Mouse (Mus musculus) fibroblast of lung, adult 2 months (primary cell): ENCODE results near the gene Creb3l4.
"Not testable (repeated sequence)": the region's sequence is repeated elsewhere in the genome, so short reads cannot be mapped to it uniquely, and the experiment has no call there.

Experiments used
- DNase-seq: peaks from one replicate; pipeline ENCODE4 v3.0.0-alpha.2; 2011; ENCODE audit warnings: low read depth

The Creb3l4 gene

GRCm38 (mm10) chr3:90242984-90243775 lies at the start of gene Creb3l4:
Gene Creb3l4, minus strand, starts transcription at chr3:90243512.
- no peak for DNase-seq

DNA sequence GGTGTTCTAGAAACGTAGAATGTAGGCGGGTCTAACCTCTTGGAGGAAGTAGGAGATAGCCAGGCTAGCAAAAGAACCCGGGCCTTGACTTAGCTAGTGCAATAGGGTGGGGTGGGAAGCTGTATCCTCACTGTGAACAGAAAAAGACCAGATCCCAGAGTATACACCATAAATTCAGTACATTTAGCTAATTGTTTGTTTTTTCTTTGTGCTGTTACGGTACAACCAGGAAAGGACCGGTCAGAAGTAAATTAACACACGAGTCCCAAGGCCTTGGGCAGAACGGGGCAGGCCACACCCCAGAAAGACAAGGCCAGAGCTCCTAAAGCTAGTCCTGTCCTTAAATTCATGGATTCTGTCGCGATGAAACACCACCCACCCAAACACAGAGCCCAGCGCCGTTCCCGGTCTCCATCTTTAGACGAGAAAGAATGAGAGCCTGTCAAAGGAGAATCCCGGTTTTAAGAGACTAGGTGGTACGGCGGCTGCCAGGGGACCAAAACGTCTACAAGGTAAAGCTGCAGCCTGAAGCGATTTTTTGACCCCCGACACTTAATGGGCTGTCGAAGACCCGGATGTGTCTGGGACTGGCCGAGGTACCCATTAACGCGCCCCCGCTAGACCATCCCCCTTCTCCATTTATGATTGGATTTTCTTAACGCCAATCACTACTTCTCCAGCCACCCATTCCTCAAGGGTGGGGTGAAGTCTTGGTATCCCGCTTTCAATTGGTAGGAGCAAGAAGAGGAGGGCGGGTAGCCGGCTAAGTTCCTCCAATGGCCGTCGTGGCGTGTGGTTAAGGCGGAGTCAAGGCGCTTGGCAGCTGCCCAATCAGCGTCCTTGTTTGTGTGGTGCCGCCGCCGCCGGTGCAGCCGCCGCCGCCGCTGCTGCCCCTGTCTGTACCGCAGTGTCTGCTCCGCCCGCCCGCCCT lies 49.3 kb upstream of the Creb3l4 start, which contains the start of gene Gatad2b:
TSS of gene Gatad2b (plus strand) at position 834 of the 931 bp plus-strand sequence.
- DNase-seq, result peak; percentile 99

DNA sequence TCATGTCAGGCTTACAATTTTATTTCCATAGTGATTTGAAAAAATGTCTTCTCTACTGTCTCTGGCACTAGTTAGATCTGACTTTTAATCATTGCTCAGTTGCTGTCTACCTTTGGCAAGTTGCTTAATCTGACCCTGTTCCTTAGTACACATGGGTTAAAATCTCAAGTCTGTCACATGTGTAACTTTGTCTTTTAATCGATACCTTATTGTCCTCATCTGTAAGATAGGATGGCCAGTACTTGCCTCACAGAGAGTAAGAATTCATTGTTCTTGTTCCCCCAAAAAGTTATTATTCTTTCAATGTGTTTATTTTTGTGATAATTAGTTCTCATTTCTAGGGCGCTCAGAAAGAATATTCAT lies 48.7 kb upstream of the Creb3l4 start:
- no peak for DNase-seq

DNA sequence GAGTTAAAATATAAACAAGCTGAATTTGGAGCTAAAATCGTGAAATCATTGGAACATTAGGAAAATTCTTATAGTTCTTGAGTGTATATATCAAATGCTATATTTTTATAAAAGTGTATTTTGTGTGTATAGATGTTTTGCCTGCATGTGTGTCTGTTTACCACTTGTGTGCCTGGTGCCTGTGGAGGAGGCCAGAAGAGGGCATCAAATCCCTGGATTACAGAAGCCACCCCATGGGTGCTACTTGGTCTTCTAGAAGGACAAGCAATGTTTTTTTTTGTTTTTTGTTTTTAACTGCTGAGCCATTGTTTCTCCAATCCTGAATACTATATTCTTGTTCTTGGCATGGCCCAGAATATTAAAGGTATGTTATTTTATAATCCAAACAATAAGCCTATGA lies 47.3 kb upstream of the Creb3l4 start:
- DNase-seq, result no peak

DNA sequence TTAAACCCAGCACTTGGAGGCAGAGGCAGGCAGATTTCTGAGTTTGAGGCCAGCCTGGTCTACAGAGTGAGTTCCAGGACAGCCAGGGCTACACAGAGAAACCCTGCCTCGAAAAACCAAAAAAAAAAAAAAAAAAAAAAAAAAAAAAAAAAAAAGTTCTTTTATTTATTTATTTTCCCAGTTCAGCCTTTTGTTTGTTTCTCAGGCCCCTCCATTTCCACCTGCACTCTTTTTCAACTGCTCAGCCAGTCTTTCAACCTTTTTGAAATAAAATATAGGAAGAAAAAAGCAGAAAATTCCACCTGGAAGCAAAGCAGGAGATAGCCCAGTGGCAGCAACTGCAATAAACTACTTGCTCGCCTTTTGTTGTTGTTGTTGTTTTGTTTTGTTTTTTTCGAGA lies 46.1 kb upstream of the Creb3l4 start:
- not testable (repeated sequence) for DNase-seq

DNA sequence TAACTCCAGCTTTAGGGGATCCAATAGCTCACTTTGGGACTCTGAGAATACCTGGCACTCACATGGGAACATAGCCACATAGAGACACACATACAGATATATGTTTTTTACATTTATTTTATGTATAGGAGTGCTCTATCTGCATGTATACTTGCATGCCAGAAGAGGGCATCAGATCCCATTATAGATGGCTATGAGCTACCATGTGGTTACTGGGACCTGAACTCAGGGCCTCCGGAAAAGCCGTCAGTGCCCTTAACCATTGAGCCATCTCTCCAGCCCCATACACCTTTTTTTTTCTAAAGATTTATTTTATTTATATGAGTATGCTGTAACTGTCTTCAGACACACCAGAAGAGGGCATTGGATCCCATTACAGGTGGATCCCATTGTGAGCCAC lies 40.8 kb upstream of the Creb3l4 start:
- DNase-seq, result no peak

DNA sequence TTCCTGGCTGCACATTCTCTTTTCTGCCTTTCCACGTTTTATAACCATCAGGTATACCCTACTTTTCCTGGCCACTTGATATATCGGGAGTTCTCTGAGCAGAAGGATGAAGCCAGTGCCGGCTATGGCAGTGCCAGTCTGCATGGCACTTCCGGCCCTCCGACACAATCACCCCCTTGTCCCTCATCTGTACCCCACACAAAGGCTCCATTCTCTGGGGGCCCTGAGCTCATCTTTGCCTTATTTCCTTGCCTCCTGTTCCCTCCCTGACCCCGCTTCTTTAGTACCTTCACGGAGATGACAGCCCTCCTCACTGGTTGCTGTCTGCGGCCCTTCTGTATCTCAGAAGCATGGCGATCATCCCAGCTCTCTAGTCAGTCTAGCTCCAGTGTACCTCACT lies 37.4 kb upstream of the Creb3l4 start:
- no peak for DNase-seq

GRCm38 (mm10) chr3:90279743-90280142 lies 36.4 kb upstream of the Creb3l4 start:
- no peak for DNase-seq

- DNase-seq, result no peak
These were observed 35.9 kb upstream of the Creb3l4 start for GRCm38 (mm10) chr3:90279216-90279615.

- no peak for DNase-seq
These were observed 34.9 kb upstream of the Creb3l4 start for GRCm38 (mm10) chr3:90278211-90278610.

DNA sequence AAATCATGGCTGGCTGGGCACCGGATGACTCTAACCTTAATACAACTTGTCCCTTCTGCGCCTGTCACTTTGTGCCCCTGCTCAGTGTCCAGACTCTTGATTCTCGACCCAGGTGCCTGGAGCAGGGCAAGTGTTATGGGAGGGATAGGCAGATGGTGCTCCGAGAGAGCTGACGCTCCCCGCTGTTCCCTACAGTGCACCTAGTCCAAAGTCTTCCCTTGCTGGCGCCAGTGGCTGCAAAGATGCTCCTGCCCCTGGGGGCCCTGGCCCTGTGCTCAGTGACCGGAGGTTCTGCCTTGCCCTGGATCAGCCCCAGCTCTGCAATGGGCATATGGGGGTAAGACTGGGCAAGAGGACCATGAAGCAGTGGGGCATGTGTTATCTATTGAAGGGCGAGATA lies 34.5 kb upstream of the Creb3l4 start:
- DNase-seq, result no peak

GRCm38 (mm10) chr3:90276858-90277257 lies 33.5 kb upstream of the Creb3l4 start:
- DNase-seq, result no peak

DNA sequence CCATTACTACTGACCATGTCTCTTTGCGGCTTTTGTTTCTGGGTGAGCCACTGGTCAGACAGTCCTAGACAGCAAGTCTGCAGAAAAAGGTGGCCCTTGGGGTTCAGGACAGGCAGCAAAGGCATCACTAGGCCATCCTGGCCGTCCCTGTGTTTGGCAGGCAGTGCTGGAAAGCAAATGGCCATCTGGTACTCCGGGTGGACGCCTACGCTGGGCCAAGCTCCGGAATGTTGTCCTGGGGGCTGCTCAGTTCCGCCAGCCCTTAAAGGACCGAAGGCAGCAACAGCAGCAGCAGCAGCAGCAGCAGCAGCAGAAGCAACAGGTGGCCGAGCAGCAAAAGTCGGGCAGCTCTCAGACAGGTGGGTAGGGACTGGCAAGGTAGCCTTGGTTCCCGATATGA lies 32.0 kb upstream of the Creb3l4 start:
- DNase-seq, result no peak

DNA sequence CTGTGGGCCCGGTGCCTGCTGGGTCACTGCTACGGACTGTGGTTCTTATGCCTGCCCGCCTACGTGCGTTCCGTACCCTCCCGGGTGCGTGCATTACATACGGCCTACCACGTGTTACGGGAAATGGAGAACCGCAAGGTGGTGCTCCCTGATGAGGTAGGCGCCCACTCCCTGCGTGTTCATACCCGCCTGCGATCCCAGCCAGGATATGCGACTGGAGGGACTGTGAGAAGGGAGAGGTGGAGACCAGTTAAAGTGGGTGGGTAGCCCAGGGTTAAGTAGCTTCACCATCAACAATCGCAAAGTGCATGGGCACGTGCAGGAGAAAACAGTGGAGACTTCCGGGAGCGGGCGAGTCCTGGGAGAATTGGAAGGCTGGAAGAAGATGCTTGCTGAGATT lies 30.5 kb upstream of the Creb3l4 start:
- DNase-seq, result no peak

DNA sequence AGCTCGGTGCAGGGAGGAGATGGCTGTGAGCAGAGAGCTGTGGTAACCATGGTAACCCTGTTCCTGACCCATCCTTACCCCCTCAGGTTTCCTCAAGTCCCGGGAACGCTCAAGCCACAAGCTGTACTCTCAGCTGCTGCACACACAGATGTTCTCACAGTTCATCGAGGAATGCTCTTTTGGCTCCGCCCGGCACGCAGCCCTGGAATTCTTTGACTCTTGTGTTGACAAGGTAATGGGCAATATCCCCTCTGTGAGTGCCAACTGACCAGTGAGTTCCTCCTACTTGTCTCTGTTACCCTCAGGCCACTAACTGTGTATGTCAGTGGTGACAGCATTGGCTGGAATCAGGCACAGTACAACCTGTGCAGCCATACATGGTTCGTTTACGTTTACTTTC lies 28.9 kb upstream of the Creb3l4 start:
- DNase-seq, result no peak

DNA sequence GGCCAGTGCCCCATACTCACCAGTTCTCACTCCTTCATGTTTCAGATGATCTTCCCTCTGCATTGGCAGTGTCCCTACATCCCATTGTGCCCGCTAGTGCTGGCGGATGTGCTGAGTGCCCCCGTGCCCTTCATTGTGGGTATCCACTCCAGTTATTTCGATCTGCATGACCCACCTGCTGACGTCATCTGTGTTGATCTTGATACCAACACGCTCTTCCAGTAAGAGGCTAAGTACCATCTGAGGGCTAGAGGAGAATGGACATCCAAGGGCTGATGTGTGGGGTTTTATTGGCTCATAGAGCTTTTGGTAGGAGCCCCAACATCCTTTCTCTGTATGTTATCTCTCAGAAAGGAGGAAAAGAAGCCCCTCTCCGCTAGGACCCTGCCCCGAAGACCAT lies 27.5 kb upstream of the Creb3l4 start:
- no peak for DNase-seq

DNA sequence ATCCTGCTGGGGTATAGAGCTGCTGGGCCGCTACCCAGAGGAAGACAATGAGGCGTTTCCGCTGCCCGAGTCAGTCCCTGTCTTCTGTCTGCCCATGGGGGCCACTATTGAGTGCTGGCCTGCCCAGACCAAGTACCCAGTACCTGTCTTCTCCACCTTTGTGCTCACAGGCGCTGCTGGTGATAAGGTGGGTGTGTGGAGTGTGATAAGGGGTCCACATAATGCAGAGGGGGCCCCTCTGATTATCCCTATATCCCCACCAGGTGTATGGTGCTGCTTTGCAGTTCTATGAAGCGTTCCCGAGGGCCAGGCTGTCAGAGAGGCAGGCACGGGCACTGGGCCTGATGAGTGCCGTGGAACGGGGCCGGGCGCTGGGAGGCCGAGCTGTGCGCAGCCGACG lies 25.7 kb upstream of the Creb3l4 start:
- no peak for DNase-seq

DNA sequence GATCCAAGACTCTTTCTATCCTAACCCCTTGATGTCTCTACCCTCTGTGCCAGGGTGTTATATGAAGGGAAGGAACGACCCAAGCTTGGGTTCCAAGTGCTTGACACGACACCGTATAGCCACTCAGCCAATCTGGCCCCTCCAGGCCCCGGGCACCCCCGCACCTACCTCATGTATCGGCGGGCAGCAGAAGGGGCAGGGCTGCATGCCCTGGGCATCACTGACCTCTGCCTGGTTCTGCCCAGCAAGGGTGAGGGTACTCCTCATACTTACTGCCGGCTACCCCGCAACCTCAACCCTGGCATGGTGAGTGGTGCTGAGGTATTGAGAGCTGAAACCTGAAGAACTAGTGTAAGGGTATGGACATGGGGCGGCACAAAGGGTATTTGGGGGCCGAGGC lies 24.9 kb upstream of the Creb3l4 start:
- no peak for DNase-seq

DNA sequence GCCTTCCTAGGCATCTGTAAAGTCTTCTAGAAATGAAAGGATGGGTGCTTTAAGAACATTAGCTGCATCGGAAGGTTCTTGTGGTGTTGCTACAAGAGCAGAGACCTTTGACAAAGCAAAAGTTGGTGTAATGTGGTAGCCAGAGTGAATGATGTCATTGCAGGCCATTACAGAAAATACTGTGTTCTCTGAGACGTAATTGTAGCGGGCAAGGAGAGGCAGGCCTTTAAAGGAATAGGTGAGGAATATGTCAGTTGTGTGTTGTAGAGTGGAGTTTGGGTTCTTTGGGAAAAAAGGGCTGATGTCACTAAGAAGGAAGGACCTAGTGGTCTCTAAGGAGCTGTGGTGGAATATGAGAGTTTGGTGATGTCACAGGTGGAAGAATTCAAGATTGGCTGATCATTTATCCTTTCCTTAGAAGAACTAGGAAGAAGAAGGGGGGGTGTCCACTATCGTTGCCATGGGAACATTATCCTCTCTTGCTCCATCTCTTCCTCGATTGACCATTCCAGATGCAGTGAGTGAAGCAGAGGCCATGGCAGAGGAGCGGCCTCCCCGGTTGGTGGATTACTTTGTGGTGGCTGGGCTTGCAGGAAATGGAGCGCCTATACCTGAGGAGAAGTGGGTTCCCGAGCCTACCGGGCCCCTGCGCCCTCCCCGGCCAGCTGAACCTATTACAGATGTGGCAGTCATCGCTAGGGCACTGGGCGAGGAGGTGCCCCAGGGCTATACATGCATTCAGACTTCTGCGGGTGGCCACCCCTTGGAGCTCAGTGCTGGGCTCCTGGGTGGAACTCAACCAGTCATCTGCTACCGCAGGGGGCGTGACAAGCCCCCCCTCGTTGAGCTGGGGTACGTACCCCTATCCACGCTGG lies 23.8 kb upstream of the Creb3l4 start:
- DNase-seq, result no peak

GRCm38 (mm10) chr3:90265932-90266741 lies 22.8 kb upstream of the Creb3l4 start:
- DNase-seq, result peak; percentile 15
